Mouse (Mus musculus) cortical plate, adult 2 months (tissue): ENCODE data around the gene Zc3h6. TPM values are rescaled to one million over a fixed set of nuclear protein-coding genes. Genes with fewer than 3 reads are reported as not detected.
A peak's percentile ranks its signal among the peaks of the same experiment; 100 is the strongest.

Experiments
- H3K27ac ChIP-seq: fragments of 200-500 bp; 2 replicates; pipeline ENCODE4 v1.5.1; 2012; ENCODE audit warnings: low read length, control low read depth, inconsistent platforms; ENCODE audit not compliant: insufficient read depth
- H3K4me1 ChIP-seq: fragments of 200-500 bp; 2 replicates; pipeline ENCODE4 v1.6.1; 2011; ENCODE audit warnings: low read length; ENCODE audit not compliant: control insufficient read depth, insufficient read depth
- H3K4me3 ChIP-seq: fragments of 200-500 bp; 2 replicates; pipeline ENCODE4 v1.5.1; 2011; ENCODE audit warnings: mild to moderate bottlenecking, low read length, control low read depth; ENCODE audit not compliant: insufficient read depth
- CTCF ChIP-seq: fragments of 200-500 bp; IDR thresholded peaks from 2 replicates; pipeline ENCODE4 v1.5.1; 2011; ENCODE audit warnings: mild to moderate bottlenecking, control low read depth, low read length; ENCODE audit not compliant: insufficient read depth; ENCODE audit errors: extremely low read depth
- POLR2A ChIP-seq: fragments of 200-500 bp; IDR thresholded peaks from 2 replicates; pipeline ENCODE4 v1.6.1; 2011; ENCODE audit warnings: mild to moderate bottlenecking, low read length, control low read depth; ENCODE audit not compliant: insufficient read depth; ENCODE audit errors: extremely low read depth
- polyA plus RNA-seq: library from polyadenylated mRNA; depleted of rRNA; stranded (reverse); fragments of >200 nt; gene quantifications from 2 replicates; pipeline ENCODE4 v1.2.3, GENCODE M21; 2012; rRNA removed

Zc3h6 gene
- polyA plus RNA-seq, result 4.8 and 5.5 TPM in 2 replicates

DNA sequence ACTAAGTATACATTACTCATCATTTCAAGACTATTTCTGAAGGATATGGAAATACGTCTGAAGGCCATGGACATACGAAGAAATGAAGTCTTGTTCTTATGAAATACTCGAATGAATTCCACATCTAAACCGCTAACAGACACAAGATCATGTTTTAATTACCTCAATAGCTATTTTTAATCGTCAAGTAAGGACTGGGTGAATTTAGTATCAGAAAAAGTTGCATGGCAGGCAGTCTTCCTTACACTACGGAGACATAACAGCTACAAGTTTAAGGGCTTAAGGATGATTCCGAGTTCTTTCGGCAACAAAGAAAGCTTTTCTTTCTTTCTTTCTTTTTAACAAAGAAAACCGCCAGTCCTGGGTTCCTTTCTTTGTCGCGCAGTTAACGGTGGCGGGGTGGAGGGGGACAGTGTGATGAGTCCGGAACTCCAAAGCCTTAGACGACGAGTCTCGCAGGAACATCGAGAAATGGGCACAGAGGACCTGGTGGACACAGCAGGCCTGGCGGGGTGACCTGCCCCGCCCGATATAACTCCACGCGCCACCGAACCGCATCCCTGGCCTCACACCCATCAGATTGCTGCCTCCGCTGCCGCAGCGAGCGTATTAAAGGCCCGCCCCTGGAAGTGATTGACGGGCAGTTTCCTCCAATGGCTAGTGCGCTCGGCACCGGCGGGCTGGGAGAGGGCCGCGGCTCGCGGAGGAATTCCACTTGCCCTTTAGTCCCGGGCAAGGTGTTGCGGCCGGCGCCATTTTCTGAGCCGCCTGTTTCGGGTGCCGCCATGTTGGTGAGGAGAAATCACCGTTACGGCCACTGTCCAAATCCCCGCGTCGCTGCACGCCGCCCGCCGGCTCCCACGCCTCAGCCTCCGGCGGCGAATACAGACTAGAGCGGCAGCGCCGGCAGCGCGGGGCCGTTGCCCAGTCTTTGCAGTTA lies at the start of gene Zc3h6:
TSS of gene Zc3h6 (plus strand) at position 762 of the 940 bp plus-strand sequence.
- H3K4me3 ChIP-seq, result peak within 1 kb of the TSS; percentile 65
- H3K4me1 ChIP-seq, result peaks cover 2% of the 10 kb centered on the region; the same call in 1 of the 2 replicates
- H3K27ac ChIP-seq, result peak within 1 kb of the TSS; percentile 100
- peak; percentile 85 for TF ChIP-seq POLR2A
- TF ChIP-seq CTCF, result no peak

DNA sequence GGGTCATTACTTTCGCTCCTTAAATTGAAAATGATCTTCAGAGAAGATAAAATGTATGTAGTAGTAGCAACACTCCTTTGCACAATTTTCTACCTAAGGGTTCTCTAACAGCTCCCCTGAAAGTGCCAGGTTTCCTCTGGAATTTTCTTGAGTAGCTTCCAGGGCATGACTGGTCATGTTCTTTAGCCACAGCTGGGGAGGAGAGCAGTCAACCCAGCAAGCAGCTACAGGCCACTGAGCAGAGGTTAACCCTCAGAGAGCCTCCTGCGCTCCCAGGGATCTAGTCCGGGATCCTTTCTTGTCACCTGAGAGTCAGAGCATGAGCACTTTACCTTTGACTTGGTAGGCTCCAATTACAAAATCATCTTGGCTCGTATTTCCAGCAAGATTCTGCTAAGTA lies 42.4 kb upstream of the Zc3h6 start:
- Histone ChIP-seq H3K4me3 (no peak overlapping the region), H3K27ac (no peak overlapping the region), H3K4me1 (no peaks in the 10 kb centered on the region; the same call in 1 of the 2 replicates)
- TF ChIP-seq POLR2A (no peak), CTCF (no peak)

DNA sequence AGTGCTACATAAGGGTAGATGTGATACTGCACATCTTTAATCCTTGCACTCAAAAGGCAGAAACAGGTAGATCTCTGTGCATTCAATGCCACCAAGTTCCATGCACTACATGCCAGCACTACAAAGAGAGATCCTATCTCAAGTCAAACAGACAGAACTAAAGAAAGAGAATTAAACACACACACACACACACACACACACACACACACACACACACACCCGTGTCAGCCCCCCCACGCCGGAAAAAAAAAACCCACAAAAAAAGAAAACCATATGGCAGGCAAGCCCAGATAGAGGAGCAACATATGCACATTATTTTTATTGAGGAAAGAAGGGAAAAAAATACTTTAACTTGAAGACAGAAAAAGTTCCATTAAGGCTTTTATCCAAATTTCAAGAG lies 38.8 kb upstream of the Zc3h6 start:
- no peak for TF ChIP-seq CTCF
- TF ChIP-seq POLR2A, result no peak
- no peak overlapping the region for H3K4me3 ChIP-seq
- H3K27ac ChIP-seq, result no peak overlapping the region
- H3K4me1 ChIP-seq, result no peaks in the 10 kb centered on the region; the same call in 1 of the 2 replicates

DNA sequence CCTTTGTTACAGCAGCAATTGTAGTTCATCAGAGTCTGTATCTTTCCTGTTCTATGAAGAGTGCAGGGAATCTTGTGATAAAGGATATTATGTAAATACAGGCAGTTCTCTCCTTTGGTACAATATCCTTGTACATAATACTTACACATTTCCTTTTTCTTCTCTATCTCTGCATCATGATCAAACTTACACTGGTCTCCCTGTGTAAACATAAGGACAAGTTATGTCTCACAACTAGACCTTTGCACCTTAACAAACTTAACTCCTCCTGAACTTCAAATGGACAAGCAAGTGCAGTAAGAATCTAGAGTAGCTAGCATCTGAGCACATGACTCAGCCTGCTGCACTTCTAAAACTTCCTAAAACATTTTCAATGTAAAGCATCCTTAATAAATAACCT lies 36.5 kb upstream of the Zc3h6 start:
- Histone ChIP-seq H3K4me3 (no peak overlapping the region), H3K4me1 (no peaks in the 10 kb centered on the region; the same call in 1 of the 2 replicates), H3K27ac (no peak overlapping the region)
- TF ChIP-seq CTCF, result no peak
- TF ChIP-seq POLR2A, result no peak

DNA sequence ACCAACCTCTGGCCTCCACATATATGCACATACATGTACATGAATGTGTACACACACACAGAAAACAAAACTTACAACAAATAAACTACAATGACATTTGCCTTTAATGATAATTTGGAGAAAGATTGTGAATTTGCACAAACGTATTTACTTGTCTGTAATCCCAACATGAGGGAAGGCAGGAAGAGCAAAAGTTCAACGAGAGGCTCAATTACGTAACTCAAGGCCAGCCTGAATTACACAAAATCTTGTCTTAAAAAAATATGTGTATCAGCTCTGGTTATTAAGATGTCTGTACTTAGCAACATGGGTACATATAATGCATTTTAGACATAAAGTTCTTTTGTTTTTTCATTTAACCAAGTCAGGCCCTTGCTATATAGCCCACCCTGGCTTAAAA lies 30.9 kb upstream of the Zc3h6 start:
- no peaks in the 10 kb centered on the region for H3K4me1 ChIP-seq
- no peak overlapping the region for H3K27ac ChIP-seq
- TF ChIP-seq CTCF, result no peak
- no peak for TF ChIP-seq POLR2A
- no peak overlapping the region for H3K4me3 ChIP-seq

DNA sequence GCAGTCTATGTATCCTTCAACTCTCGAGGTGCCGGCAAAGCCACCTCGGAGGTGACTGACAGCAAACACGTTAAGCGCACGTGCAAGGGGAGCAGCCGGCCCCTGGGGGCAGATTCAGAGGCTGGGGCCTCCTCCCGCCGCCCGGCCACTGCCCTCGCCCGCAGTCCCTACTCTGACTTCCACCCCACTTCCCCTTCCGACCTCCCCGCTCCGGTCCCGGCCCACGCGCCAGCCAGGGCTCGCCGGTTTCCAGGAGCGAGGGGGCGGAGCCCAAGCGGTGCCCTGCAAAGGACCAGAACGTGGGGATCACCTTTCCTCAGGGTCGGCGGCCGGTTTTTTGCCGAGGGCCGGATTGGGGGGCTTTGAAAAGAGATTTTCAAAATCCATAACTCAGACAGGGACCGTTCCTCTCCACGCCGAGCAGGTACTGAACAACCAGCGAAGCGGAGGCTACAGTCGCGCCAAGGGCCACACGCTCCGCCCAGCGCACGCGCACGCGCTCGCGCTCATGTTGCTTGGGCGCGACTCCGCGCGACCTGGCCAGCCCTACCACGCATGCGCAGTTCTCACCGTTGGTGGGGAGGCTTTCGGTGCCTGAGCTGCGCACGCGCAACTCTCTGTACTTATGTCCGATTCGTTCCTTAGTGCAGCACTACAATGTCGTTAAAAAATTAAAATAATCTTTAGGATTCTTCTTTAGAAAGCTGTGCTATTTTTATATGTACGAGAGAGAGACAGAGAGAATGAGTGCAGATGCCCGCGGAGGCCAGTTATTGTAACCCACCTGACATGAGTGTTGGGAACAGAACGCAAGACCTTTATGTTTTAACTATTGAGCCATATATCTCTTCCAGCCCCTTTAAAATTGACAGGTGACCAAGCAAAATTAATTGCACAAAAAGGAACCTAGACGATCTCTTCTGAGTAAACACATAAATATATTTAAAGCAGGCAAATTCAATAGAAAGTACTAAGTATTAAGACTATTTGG lies 23.4 kb upstream of the Zc3h6 start, which contains the start of gene Zc3h8:
TSS of gene Zc3h8 (minus strand) at position 540 of the 991 bp plus-strand sequence.
- Histone ChIP-seq H3K4me1 (no peaks in the 10 kb centered on the region), H3K4me3 (peak within 1 kb of the TSS; percentile 34), H3K27ac (peak within 1 kb of the TSS; percentile 1; the same call in 1 of the 2 replicates)
- TF ChIP-seq POLR2A (peak; percentile 94), CTCF (no peak)

DNA sequence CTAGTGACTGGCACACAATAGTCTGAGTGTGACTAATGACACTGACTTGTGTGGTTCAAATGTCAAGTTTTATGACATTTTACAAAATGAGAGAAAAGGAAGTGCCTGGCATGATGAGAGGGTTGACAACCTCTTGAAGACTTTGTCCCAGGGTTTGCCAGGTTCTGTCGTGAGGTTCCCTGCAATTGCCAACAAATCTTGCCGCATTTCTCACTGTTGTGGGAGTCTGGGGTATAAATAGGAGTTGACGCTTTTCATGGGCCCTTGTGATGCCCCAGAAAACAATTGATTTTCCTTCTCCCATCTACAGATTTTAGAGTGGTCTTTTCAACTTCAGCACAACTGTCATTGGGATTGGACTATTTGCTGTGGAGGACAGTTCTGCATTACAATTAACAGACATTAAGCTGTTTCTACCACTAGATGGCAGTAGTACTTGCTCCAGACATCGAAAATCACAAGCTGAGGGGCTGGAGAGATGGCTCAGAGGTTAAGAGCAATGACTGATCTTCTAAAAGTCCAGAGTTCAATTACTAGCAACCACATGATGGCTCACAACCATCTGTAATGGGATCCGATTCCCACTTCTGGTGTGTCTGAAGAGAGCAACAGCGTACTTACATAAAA lies 19.1 kb upstream of the Zc3h6 start:
- TF ChIP-seq CTCF, result peak; percentile 55
- TF ChIP-seq POLR2A, result no peak
- H3K4me3 ChIP-seq, result no peak overlapping the region
- no peaks in the 10 kb centered on the region for H3K4me1 ChIP-seq
- no peak overlapping the region for H3K27ac ChIP-seq

DNA sequence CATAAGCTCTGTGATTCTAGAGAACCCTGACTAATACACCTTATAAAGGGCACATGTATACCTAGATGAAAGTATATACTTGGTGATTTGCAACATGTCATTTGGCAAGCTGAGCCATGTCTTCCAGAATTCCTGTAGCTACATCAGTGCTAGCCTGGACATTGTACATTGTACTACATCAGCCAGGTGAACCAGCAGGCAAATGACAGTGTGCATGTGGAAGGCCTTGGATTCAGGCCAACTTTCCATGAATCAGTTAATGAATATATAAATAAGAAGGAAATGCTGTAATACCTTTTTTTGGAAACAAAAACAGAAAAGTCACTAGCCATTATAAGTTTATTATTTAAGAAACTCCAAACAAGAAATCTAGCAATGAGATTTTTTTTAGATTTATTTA lies 13.0 kb upstream of the Zc3h6 start:
- H3K4me3 ChIP-seq, result no peak overlapping the region
- no peak for TF ChIP-seq POLR2A
- no peak for TF ChIP-seq CTCF
- no peak overlapping the region for H3K27ac ChIP-seq
- H3K4me1 ChIP-seq, result no peaks in the 10 kb centered on the region
